Mouse (Mus musculus) bone marrow macrophage, adult 2 months (primary cell): Measurements from ENCODE around the gene Ldhc.

Experiments used
- CTCF ChIP-seq: IDR thresholded peaks from 2 replicates; pipeline ENCODE4 v1.5.1; 2012; ENCODE audit warnings: low read depth, mild to moderate bottlenecking, low read length, moderate library complexity
- POLR2A ChIP-seq: IDR thresholded peaks from 2 replicates; pipeline ENCODE4 v1.6.1; 2012; ENCODE audit warnings: mild to moderate bottlenecking, low read depth, low read length, borderline replicate concordance

DNA sequence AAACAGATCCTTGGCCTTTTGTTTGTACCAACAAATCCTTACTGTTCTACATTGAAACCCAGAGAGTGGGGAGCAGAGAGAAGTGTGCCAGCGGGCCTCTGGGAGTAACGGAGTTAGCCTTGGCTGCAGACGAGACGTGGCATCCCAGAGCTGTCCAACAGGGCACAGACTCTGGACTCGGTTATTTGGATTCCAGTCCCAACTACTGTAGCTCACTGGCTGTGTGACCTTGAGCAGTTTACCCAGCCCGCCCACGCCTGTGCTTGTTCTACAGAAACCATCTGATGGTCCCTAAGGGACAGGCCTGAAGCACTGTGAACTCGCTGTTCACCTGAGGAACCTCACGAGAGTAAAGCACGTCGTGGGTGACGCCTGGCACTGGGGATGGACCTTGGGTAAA, 31.1 kb upstream of the Ldhc start:
- no peak for TF ChIP-seq POLR2A
- TF ChIP-seq CTCF, result no peak
